Mouse (Mus musculus) frontal cortex, postnatal 10 days (tissue): ENCODE data around the gene Ttc29.

Experiments
- DNase-seq, 2 experiments: peaks; one replicate each; pipeline ENCODE4 v3.0.0; 2022; ENCODE audit warnings: low spot score in 2 of 2, mixed read lengths in 1 of 2

Ttc29 gene

GRCm38 (mm10) chr8:78423937-78424336 is 210.8 kb downstream of the Ttc29 start:
- DNase-seq = no peak

GRCm38 (mm10) chr8:78426455-78426854 is 213.4 kb downstream of the Ttc29 start:
- no peak for DNase-seq

GRCm38 (mm10) chr8:78426875-78427768 is 214.0 kb downstream of the Ttc29 start:
- DNase-seq = no peak

GRCm38 (mm10) chr8:78427769-78428130 is 214.7 kb downstream of the Ttc29 start:
- no peak for DNase-seq

GRCm38 (mm10) chr8:78428148-78428547 is 215.1 kb downstream of the Ttc29 start:
- no peak for DNase-seq

GRCm38 (mm10) chr8:78431356-78431755 is 218.3 kb downstream of the Ttc29 start:
- no peak for DNase-seq

GRCm38 (mm10) chr8:78432451-78432850 is 219.4 kb downstream of the Ttc29 start:
- DNase-seq = no peak

- no peak for DNase-seq
These were observed 220.2 kb downstream of the Ttc29 start for GRCm38 (mm10) chr8:78433318-78433717.

GRCm38 (mm10) chr8:78434340-78434739 is 221.2 kb downstream of the Ttc29 start:
- no peak for DNase-seq

- no peak for DNase-seq
These were observed 221.9 kb downstream of the Ttc29 start for GRCm38 (mm10) chr8:78434823-78435623.

- no peak for DNase-seq
These were observed 222.5 kb downstream of the Ttc29 start for GRCm38 (mm10) chr8:78435624-78435960.

GRCm38 (mm10) chr8:78436071-78436651 is 223.1 kb downstream of the Ttc29 start, which contains the start of gene Pou4f2:
Gene Pou4f2, minus strand, starts transcription at chr8:78436645.
- no peak for DNase-seq

- DNase-seq = no peak
These were observed 223.6 kb downstream of the Ttc29 start for GRCm38 (mm10) chr8:78436661-78437060.

- DNase-seq = no peak
These were observed 224.3 kb downstream of the Ttc29 start for GRCm38 (mm10) chr8:78437140-78438045.

GRCm38 (mm10) chr8:78438121-78438520 is 225.0 kb downstream of the Ttc29 start:
- no peak for DNase-seq

- DNase-seq = no peak
These were observed 229.7 kb downstream of the Ttc29 start for GRCm38 (mm10) chr8:78442781-78443180.
